Mouse (Mus musculus): ENCODE measurements around the gene Cmtr1. TPM values are rescaled to one million over a fixed set of nuclear protein-coding genes. Genes with fewer than 3 reads are reported as not detected.

Gene Cmtr1
- total and polyA plus RNA-seq, 3 experiments, result 47.3 to 99.6 (median 77.9) TPM

- 0 out of 4 replicates have a peak, but pooled peaks of 1 of the 2 experiments have one; percentile 3 for TF ChIP-seq EP300 (IDR thresholded peaks at IDR 0.05; ENCODE audit: low read depth in 1 of 2, low read length in 2 of 2)
- TF ChIP-seq MAZ (IDR thresholded peaks at IDR 0.05; ENCODE audit: low read depth, low read length), result no peak
- TF ChIP-seq ZKSCAN1 (IDR thresholded peaks at IDR 0.05; ENCODE audit: low read depth, low read length), result no peak
- TF ChIP-seq KAT2A (conservative IDR thresholded peaks at IDR 0.05; ENCODE audit: low read depth, low read length), result no peak; the same call in 1 of the 2 replicates
Measured at GRCm38 (mm10) chr17:29716732-29717445, 56.5 kb downstream of the Cmtr1 start, which contains the start of gene Ccdc167 (continued).

- no peak for TF ChIP-seq RCOR1 (IDR thresholded peaks at IDR 0.05; ENCODE audit: low read depth, low read length)
- TF ChIP-seq NELFE (IDR thresholded peaks at IDR 0.05; ENCODE audit: low read depth, low read length), result no peak
- TF ChIP-seq CTCF (IDR thresholded peaks at IDR 0.05 in 2 of 3, conservative IDR thresholded peaks at IDR 0.05 in 1 of 3; ENCODE audit: control insufficient read depth in 1 of 3, insufficient read depth in 1 of 3, low read depth in 2 of 3, low read length in 3 of 3, poor library complexity in 1 of 3, severe bottlenecking in 1 of 3), result no peak
- TF ChIP-seq MYB (IDR thresholded peaks at IDR 0.05; ENCODE audit: low read depth, low read length), result no peak
- no peak for TF ChIP-seq ETS1 (IDR thresholded peaks at IDR 0.05; ENCODE audit: low read depth, low read length)
- no peak for TF ChIP-seq MAFK (IDR thresholded peaks at IDR 0.05; ENCODE audit: borderline replicate concordance, low read depth, low read length)
- no peak for TF ChIP-seq ELF1 (IDR thresholded peaks at IDR 0.05; ENCODE audit: low read depth, low read length)
- no peak for TF ChIP-seq E2F4 (IDR thresholded peaks at IDR 0.05; ENCODE audit: borderline replicate concordance, low read depth, low read length)
- TF ChIP-seq HCFC1 (IDR thresholded peaks at IDR 0.05; ENCODE audit: low read depth, low read length), result no peak
- no peak for TF ChIP-seq MAZ (IDR thresholded peaks at IDR 0.05; ENCODE audit: low read depth, low read length)
Measured at GRCm38 (mm10) chr17:29718660-29719059, 58.3 kb downstream of the Cmtr1 start.

GRCm38 (mm10) chr17:29719628-29720575, 59.5 kb downstream of the Cmtr1 start:
- peaks cover 4 to 15% of the 10 kb centered on the region in 2 experiments; a peak in 3 of 4 replicates for H3K4me1 ChIP-seq (ENCODE audit: control insufficient read depth in 1 of 2, insufficient read depth in 2 of 2, low read length in 2 of 2)
- H3K27ac ChIP-seq (ENCODE audit: control insufficient read depth, low read depth, low read length), result no peak overlapping the region
- TF ChIP-seq ZKSCAN1 (IDR thresholded peaks at IDR 0.05; ENCODE audit: low read depth, low read length) (no peak), MAX (IDR thresholded peaks at IDR 0.05; ENCODE audit: low read length) (no peak), TCF12 (IDR thresholded peaks at IDR 0.05; ENCODE audit: low read depth, low read length) (no peak), KAT2A (conservative IDR thresholded peaks at IDR 0.05; ENCODE audit: low read depth, low read length) (no peak), BHLHE40 (IDR thresholded peaks at IDR 0.05; ENCODE audit: borderline replicate concordance, low read depth, low read length) (no peak), POLR2AphosphoS2 (IDR thresholded peaks at IDR 0.05; ENCODE audit: low read length) (no peak), HCFC1 (IDR thresholded peaks at IDR 0.05; ENCODE audit: low read depth, low read length) (no peak), NELFE (IDR thresholded peaks at IDR 0.05; ENCODE audit: low read depth, low read length) (no peak), CTCF (IDR thresholded peaks at IDR 0.05 in 2 of 3, conservative IDR thresholded peaks at IDR 0.05 in 1 of 3; ENCODE audit: control insufficient read depth in 1 of 3, insufficient read depth in 1 of 3, low read depth in 2 of 3, low read length in 3 of 3, poor library complexity in 1 of 3, severe bottlenecking in 1 of 3) (no peak), MXI1 (IDR thresholded peaks at IDR 0.05; ENCODE audit: low read depth, low read length) (no peak), SMC3 (IDR thresholded peaks at IDR 0.05; ENCODE audit: low read depth, low read length) (no peak), MYB (IDR thresholded peaks at IDR 0.05; ENCODE audit: low read depth, low read length) (no peak), EP300 (IDR thresholded peaks at IDR 0.05; ENCODE audit: low read depth in 1 of 2, low read length in 2 of 2) (no peak), ZMIZ1 (IDR thresholded peaks at IDR 0.05; ENCODE audit: low read depth, low read length) (no peak), MAFK (IDR thresholded peaks at IDR 0.05; ENCODE audit: borderline replicate concordance, low read depth, low read length) (no peak)
- no peaks in the 10 kb centered on the region for H3K9me3 ChIP-seq (replicated peaks; ENCODE audit: insufficient read depth, low read length)
- DNase-seq (ENCODE audit: low read depth, low spot score), result no peak
- no peak overlapping the region for H3K4me3 ChIP-seq (ENCODE audit: control insufficient read depth in 1 of 2, insufficient read depth in 1 of 2, low read depth in 2 of 2, low read length in 2 of 2)
- peaks cover 6% of the 10 kb centered on the region for H3K79me2 ChIP-seq (ENCODE audit: control insufficient read depth, insufficient read depth, low read length, poor library complexity)
- no peak overlapping the region for H3K9ac ChIP-seq (ENCODE audit: control insufficient read depth, low read depth, low read length, poor library complexity, severe bottlenecking)
- peaks cover 0 to 13% of the 10 kb centered on the region in 2 experiments; a peak in 2 of 4 replicates for H3K36me3 ChIP-seq (ENCODE audit: control insufficient read depth in 1 of 2, insufficient read depth in 2 of 2, low read length in 2 of 2)
- no peaks in the 10 kb centered on the region for H3K27me3 ChIP-seq (ENCODE audit: control insufficient read depth in 1 of 2, insufficient read depth in 2 of 2, low read length in 2 of 2)

More at GRCm38 (mm10) chr17:29718660-29719059, 58.3 kb downstream of the Cmtr1 start:
- Histone ChIP-seq H3K36me3 (ENCODE audit: control insufficient read depth in 1 of 2, insufficient read depth in 2 of 2, low read length in 2 of 2) (peaks cover 0 to 13% of the 10 kb centered on the region in 2 experiments; a peak in 2 of 4 replicates), H3K79me2 (ENCODE audit: control insufficient read depth, insufficient read depth, low read length, poor library complexity) (peaks cover 6% of the 10 kb centered on the region), H3K27me3 (ENCODE audit: control insufficient read depth in 1 of 2, insufficient read depth in 2 of 2, low read length in 2 of 2) (no peaks in the 10 kb centered on the region), H3K4me3 (ENCODE audit: control insufficient read depth in 1 of 2, insufficient read depth in 1 of 2, low read depth in 2 of 2, low read length in 2 of 2) (no peak overlapping the region), H3K27ac (ENCODE audit: control insufficient read depth, low read depth, low read length) (no peak overlapping the region), H3K9ac (ENCODE audit: control insufficient read depth, low read depth, low read length, poor library complexity, severe bottlenecking) (no peak overlapping the region), H3K4me1 (ENCODE audit: control insufficient read depth in 1 of 2, insufficient read depth in 2 of 2, low read length in 2 of 2) (peaks cover 4 to 15% of the 10 kb centered on the region in 2 experiments; a peak in 3 of 4 replicates), H3K9me3 (replicated peaks; ENCODE audit: insufficient read depth, low read length) (no peaks in the 10 kb centered on the region)
- DNase-seq (ENCODE audit: low read depth, low spot score), result no peak
